Comparison of ENCODE assay signal across 17 mouse cellular contexts in genomic region chr14:99520343-99520742, GRCm38 (mm10).
A peak's percentile ranks its signal among the peaks of the same experiment; 100 is the strongest.
DNase-seq lines count a peak whose midpoint lies in the region; ATAC-seq lines count a peak whose summit lies in the region.
"Had no signal": no experiment of that assay in that cellular context is flagged by ENCODE, and none has a peak within 500 bp of the region (broad histone marks: within the 10 kb centered on the region; RNA-seq: fewer than 3 reads in every experiment).

No protein-coding gene starts in this region.

- H3K4me3 ChIP-seq in forebrain, embryonic 14.5 days (ENCODE audit: low read depth, low read length) = no peak overlapping the region
- H3K4me3 ChIP-seq in forebrain, embryonic 16.5 days (replicated peaks; ENCODE audit: low read length) = no peak overlapping the region
- no peak overlapping the region for H3K4me3 ChIP-seq in hindbrain, embryonic 13.5 days
- H3K4me3 ChIP-seq in hindbrain, embryonic 10.5 days = no peak overlapping the region
- no peak overlapping the region for H3K4me3 ChIP-seq in midbrain, embryonic 14.5 days (replicated peaks; ENCODE audit: low read depth, low read length)
- H3K4me3 ChIP-seq in midbrain, embryonic 10.5 days = no peak overlapping the region
- H3K4me3 ChIP-seq: embryonic facial prominence, embryonic 10.5 days; heart, embryonic 13.5 days had no signal

- ATAC-seq in forebrain, embryonic 14.5 days = peak; percentile 42; the same call in 1 of the 2 replicates
- ATAC-seq in forebrain, embryonic 16.5 days = no peak
- peak; percentile 54; the same call in 1 of the 2 replicates for ATAC-seq in hindbrain, embryonic 13.5 days (ENCODE audit: low FRiP score)
- no peak for ATAC-seq in midbrain, embryonic 14.5 days (ENCODE audit: low FRiP score, low TSS enrichment)
- ATAC-seq: intestine, postnatal 0 days had no signal

- DNase-seq in forebrain, embryonic 14.5 days (ENCODE audit: low spot score) = peak; percentile 59
- DNase-seq in hindbrain, embryonic 10.5 days (ENCODE audit: low spot score) = no peak
- peak; percentile 38 for DNase-seq in midbrain, embryonic 14.5 days
- no peak for DNase-seq in midbrain, embryonic 10.5 days (ENCODE audit: low spot score)
- peak; percentile 13 for DNase-seq in brain, adult 2 months (ENCODE audit: low read depth, low spot score)
- no peak for DNase-seq in right cerebral cortex, postnatal 4 days
- DNase-seq: adrenal gland, postnatal 14 days; cerebellum, adult 2 months; cerebellum, postnatal 10 days; gastrocnemius, postnatal 14 days; heart, postnatal 36 days; kidney, adult 8-10 months had no signal

- H3K9ac ChIP-seq in forebrain, embryonic 14.5 days (ENCODE audit: low read length) = no peak overlapping the region
- no peak overlapping the region for H3K9ac ChIP-seq in forebrain, embryonic 16.5 days (replicated peaks; ENCODE audit: low read depth, low read length)
- no peak overlapping the region for H3K9ac ChIP-seq in hindbrain, embryonic 13.5 days
- no peak overlapping the region for H3K9ac ChIP-seq in midbrain, embryonic 14.5 days (replicated peaks; ENCODE audit: low read length)
- H3K9ac ChIP-seq: heart, embryonic 13.5 days had no signal

- H3K9me3 ChIP-seq in forebrain, embryonic 14.5 days (replicated peaks; ENCODE audit: control insufficient read depth, low read length) = no peaks in the 10 kb centered on the region
- H3K9me3 ChIP-seq in forebrain, embryonic 16.5 days (ENCODE audit: control insufficient read depth, low read length) = no peaks in the 10 kb centered on the region
- no peaks in the 10 kb centered on the region for H3K9me3 ChIP-seq in hindbrain, embryonic 13.5 days
- no peaks in the 10 kb centered on the region for H3K9me3 ChIP-seq in hindbrain, embryonic 10.5 days
- no peaks in the 10 kb centered on the region for H3K9me3 ChIP-seq in midbrain, embryonic 14.5 days (ENCODE audit: control insufficient read depth, low read length)
- 0 out of 2 replicates have a peak, but pooled peaks cover 4% of the 10 kb centered on the region for H3K9me3 ChIP-seq in midbrain, embryonic 10.5 days (replicated peaks)
- H3K9me3 ChIP-seq: embryonic facial prominence, embryonic 10.5 days; heart, embryonic 13.5 days had no signal

- no peaks in the 10 kb centered on the region for H3K36me3 ChIP-seq in forebrain, embryonic 14.5 days (ENCODE audit: control insufficient read depth, insufficient read depth, low read length)
- H3K36me3 ChIP-seq in forebrain, embryonic 16.5 days (ENCODE audit: control insufficient read depth, insufficient read depth) = no peaks in the 10 kb centered on the region
- no peaks in the 10 kb centered on the region for H3K36me3 ChIP-seq in hindbrain, embryonic 13.5 days
- H3K36me3 ChIP-seq in hindbrain, embryonic 10.5 days = no peaks in the 10 kb centered on the region
- no peaks in the 10 kb centered on the region for H3K36me3 ChIP-seq in midbrain, embryonic 14.5 days (ENCODE audit: control insufficient read depth, insufficient read depth, low read length)
- no peaks in the 10 kb centered on the region for H3K36me3 ChIP-seq in midbrain, embryonic 10.5 days
- H3K36me3 ChIP-seq: embryonic facial prominence, embryonic 10.5 days; heart, embryonic 13.5 days had no signal

- 46% methylated on average over 6 of the region's 6 CpGs for WGBS in forebrain, embryonic 14.5 days
- 42% methylated on average over 6 of the region's 6 CpGs for WGBS in forebrain, embryonic 16.5 days
- 63% methylated on average over 6 of the region's 6 CpGs for WGBS in hindbrain, embryonic 13.5 days
- WGBS in hindbrain, embryonic 10.5 days = 87% methylated on average over 6 of the region's 6 CpGs
- WGBS in midbrain, embryonic 14.5 days = 70% methylated on average over 6 of the region's 6 CpGs
- WGBS in midbrain, embryonic 10.5 days = 84% methylated on average over 6 of the region's 6 CpGs

- H3K4me2 ChIP-seq in forebrain, embryonic 14.5 days (ENCODE audit: low read length) = no peak overlapping the region
- no peak overlapping the region for H3K4me2 ChIP-seq in forebrain, embryonic 16.5 days (ENCODE audit: low read length)
- no peak overlapping the region for H3K4me2 ChIP-seq in hindbrain, embryonic 13.5 days
- H3K4me2 ChIP-seq in midbrain, embryonic 14.5 days (ENCODE audit: low read length) = no peak overlapping the region
- H3K4me2 ChIP-seq: heart, embryonic 13.5 days had no signal

- H3K4me1 ChIP-seq in forebrain, embryonic 14.5 days (ENCODE audit: control insufficient read depth, insufficient read depth, low read length) = no peaks in the 10 kb centered on the region
- H3K4me1 ChIP-seq in forebrain, embryonic 16.5 days (replicated peaks; ENCODE audit: control insufficient read depth, insufficient read depth, low read length) = no peaks in the 10 kb centered on the region
- H3K4me1 ChIP-seq in hindbrain, embryonic 13.5 days (replicated peaks) = no peaks in the 10 kb centered on the region
- H3K4me1 ChIP-seq in hindbrain, embryonic 10.5 days (replicated peaks) = no peaks in the 10 kb centered on the region
- no peaks in the 10 kb centered on the region for H3K4me1 ChIP-seq in midbrain, embryonic 14.5 days (ENCODE audit: control insufficient read depth, insufficient read depth, low read length)
- H3K4me1 ChIP-seq in midbrain, embryonic 10.5 days = no peaks in the 10 kb centered on the region
- H3K4me1 ChIP-seq: embryonic facial prominence, embryonic 10.5 days; heart, embryonic 13.5 days had no signal

- no peaks in the 10 kb centered on the region for H3K27me3 ChIP-seq in forebrain, embryonic 14.5 days (replicated peaks; ENCODE audit: control insufficient read depth, insufficient read depth, low read length)
- H3K27me3 ChIP-seq in forebrain, embryonic 16.5 days (replicated peaks; ENCODE audit: control insufficient read depth, insufficient read depth, low read length) = no peaks in the 10 kb centered on the region
- no peaks in the 10 kb centered on the region for H3K27me3 ChIP-seq in hindbrain, embryonic 13.5 days
- no peaks in the 10 kb centered on the region for H3K27me3 ChIP-seq in hindbrain, embryonic 10.5 days (ENCODE audit: insufficient read depth, poor library complexity, severe bottlenecking)
- H3K27me3 ChIP-seq in midbrain, embryonic 14.5 days (ENCODE audit: control insufficient read depth, insufficient read depth, low read length) = no peaks in the 10 kb centered on the region
- H3K27me3 ChIP-seq in midbrain, embryonic 10.5 days (ENCODE audit: low read depth, poor library complexity, severe bottlenecking) = no peaks in the 10 kb centered on the region
- H3K27me3 ChIP-seq: heart, embryonic 13.5 days had no signal

- no peak overlapping the region for H3K27ac ChIP-seq in forebrain, embryonic 14.5 days (ENCODE audit: low read depth, low read length)
- no peak overlapping the region for H3K27ac ChIP-seq in forebrain, embryonic 16.5 days (ENCODE audit: low read length)
- no peak overlapping the region for H3K27ac ChIP-seq in hindbrain, embryonic 13.5 days
- no peak overlapping the region for H3K27ac ChIP-seq in hindbrain, embryonic 10.5 days
- H3K27ac ChIP-seq in midbrain, embryonic 14.5 days (replicated peaks; ENCODE audit: low read depth, low read length) = no peak overlapping the region
- H3K27ac ChIP-seq in midbrain, embryonic 10.5 days (replicated peaks) = no peak overlapping the region
- H3K27ac ChIP-seq: embryonic facial prominence, embryonic 10.5 days; heart, embryonic 13.5 days had no signal

Comparison
In these comparisons a context has a peak if more than half of its experiments do, and no peak if none do; other contexts are left out.
1. ATAC-seq: peak in forebrain, embryonic 14.5 days (single experiment) and hindbrain, embryonic 13.5 days (single experiment); none in forebrain, embryonic 16.5 days (single experiment) and midbrain, embryonic 14.5 days (single experiment).
2. DNase-seq: peak in forebrain, embryonic 14.5 days (single experiment), midbrain, embryonic 14.5 days (single experiment) and brain, adult 2 months (single experiment); none in hindbrain, embryonic 10.5 days (single experiment), midbrain, embryonic 10.5 days (single experiment) and right cerebral cortex, postnatal 4 days (single experiment).